Mouse (Mus musculus): Measurements from ENCODE around the gene Osbpl6. TPM values are rescaled to one million over a fixed set of nuclear protein-coding genes. Genes with fewer than 3 reads are reported as not detected.

Osbpl6 gene
- total and polyA plus RNA-seq, 3 experiments: 5.9 to 13.5 (median 11.4) TPM

DNA sequence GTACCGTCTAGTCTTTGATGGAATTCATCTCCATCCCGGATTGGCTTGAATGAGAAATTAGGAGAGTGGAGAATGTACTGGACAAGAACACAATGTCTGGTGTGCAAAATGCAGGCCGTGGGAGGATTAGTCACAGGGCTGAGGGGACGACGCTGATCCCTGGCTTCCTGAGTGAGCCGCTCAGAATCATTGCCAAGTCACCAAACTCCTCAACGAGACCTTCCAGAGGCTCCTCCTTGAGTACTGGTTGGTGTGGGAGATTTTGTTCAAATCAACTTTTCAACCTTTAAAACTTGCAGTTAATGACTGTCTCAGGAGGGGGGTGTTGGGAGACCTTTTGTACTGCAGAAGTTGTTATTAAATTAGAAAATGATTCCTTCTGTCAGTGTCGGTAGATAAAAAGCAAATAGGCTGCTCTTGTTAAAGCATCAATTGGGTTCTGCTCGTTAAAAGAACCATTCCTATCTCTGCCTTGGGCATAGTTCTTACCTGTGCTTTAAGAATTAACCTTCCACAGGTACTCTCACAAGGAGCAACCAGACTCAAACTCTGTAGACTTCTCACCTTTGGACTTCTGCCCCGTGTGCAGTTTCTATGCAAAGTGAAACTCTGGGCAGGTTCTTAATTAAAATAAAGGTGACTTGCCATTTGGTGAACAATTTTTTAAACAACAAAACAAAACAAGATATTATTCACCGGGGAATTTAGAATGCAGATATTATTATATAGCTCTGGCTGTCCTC is 89.9 kb downstream of the Osbpl6 start:
- H3K9ac ChIP-seq (ENCODE audit: low read depth, low read length): no peak overlapping the region
- H3K36me3 ChIP-seq (ENCODE audit: control insufficient read depth, insufficient read depth, low read length): no peaks in the 10 kb centered on the region
- no peak overlapping the region for H3K4me3 ChIP-seq
- H3K79me2 ChIP-seq (replicated peaks; ENCODE audit: control insufficient read depth, insufficient read depth, low read length): no peaks in the 10 kb centered on the region
- H3K27me3 ChIP-seq (ENCODE audit: control insufficient read depth, insufficient read depth, low read length): no peaks in the 10 kb centered on the region
- no peaks in the 10 kb centered on the region for H3K4me1 ChIP-seq (ENCODE audit: control insufficient read depth, insufficient read depth, low read length)
- no peak for TF ChIP-seq CTCF (IDR thresholded peaks at IDR 0.05)
- no peak for TF ChIP-seq POLR2A (IDR thresholded peaks at IDR 0.05; ENCODE audit: insufficient read depth, low read depth, low read length)
- no peak for TF ChIP-seq EP300 (IDR thresholded peaks at IDR 0.05; ENCODE audit: insufficient read depth, low read depth, low read length)
- intact Hi-C loops (cut with DNase I): no loop called here
- WGBS: 69% methylated on average over 11 of the region's 11 CpGs
- H3K27ac ChIP-seq: no peak overlapping the region
- DNase-seq: no peak

DNA sequence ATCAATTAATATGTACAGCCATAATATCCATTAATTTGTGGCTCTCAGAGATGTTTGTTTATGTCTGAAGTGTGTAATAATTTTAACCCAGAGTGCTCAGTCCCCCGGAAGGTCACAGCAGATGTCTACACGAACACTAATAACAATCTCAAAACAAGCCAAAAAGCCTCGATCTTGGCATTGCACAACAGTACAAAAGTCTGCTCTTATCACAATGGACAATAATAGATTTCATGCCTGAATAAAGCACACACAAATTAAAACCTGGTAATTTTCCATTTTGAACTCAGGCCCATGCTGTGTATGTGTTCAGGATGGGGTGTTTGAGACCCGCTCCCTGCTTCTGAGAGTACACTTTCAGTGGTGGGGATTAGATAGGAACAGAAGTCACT is 90.4 kb downstream of the Osbpl6 start:
- 56% methylated on average over 4 of the region's 4 CpGs for WGBS
- intact Hi-C loops (cut with DNase I): no loop called here
- no peaks in the 10 kb centered on the region for H3K36me3 ChIP-seq (ENCODE audit: control insufficient read depth, insufficient read depth, low read length)

DNA sequence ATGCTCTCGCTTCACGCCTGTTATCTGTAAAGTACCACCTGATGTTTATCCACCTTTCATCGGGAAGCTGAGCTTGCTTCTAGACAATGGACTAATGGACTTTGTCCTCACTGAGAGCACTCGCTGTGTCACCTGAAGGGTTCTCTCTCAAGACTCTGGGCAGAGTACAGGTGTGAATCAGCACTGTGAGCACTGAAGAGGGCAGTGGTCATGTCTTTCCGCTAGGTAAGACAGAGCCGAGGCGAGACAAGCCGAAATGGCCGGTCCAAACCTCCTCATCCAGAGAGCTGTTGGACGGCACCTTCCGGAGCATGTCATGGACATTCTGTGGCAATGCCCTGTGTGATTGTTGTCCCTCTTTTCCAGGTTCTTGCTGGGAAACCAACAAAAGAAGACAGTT is 92.6 kb downstream of the Osbpl6 start:
- no peak for DNase-seq
- H3K36me3 ChIP-seq (ENCODE audit: control insufficient read depth, insufficient read depth, low read length): no peaks in the 10 kb centered on the region
- H3K79me2 ChIP-seq (replicated peaks; ENCODE audit: control insufficient read depth, insufficient read depth, low read length): no peaks in the 10 kb centered on the region
- no peaks in the 10 kb centered on the region for H3K27me3 ChIP-seq (ENCODE audit: control insufficient read depth, insufficient read depth, low read length)
- intact Hi-C loops (cut with DNase I): no loop called here
- TF ChIP-seq CTCF (IDR thresholded peaks at IDR 0.05) (no peak), EP300 (IDR thresholded peaks at IDR 0.05; ENCODE audit: insufficient read depth, low read depth, low read length) (no peak), POLR2A (IDR thresholded peaks at IDR 0.05; ENCODE audit: insufficient read depth, low read depth, low read length) (no peak)
- no peak overlapping the region for H3K9ac ChIP-seq (ENCODE audit: low read depth, low read length)
- 90% methylated on average over 11 of the region's 11 CpGs for WGBS
- H3K4me1 ChIP-seq (ENCODE audit: control insufficient read depth, insufficient read depth, low read length): no peaks in the 10 kb centered on the region
- H3K27ac ChIP-seq: no peak overlapping the region
- no peak overlapping the region for H3K4me3 ChIP-seq

More for the DNA sequence above, 90.4 kb downstream of the Osbpl6 start:
- H3K4me3 ChIP-seq: no peak overlapping the region
- no peaks in the 10 kb centered on the region for H3K4me1 ChIP-seq (ENCODE audit: control insufficient read depth, insufficient read depth, low read length)
- TF ChIP-seq POLR2A (IDR thresholded peaks at IDR 0.05; ENCODE audit: insufficient read depth, low read depth, low read length): no peak
- TF ChIP-seq EP300 (IDR thresholded peaks at IDR 0.05; ENCODE audit: insufficient read depth, low read depth, low read length): no peak
- TF ChIP-seq CTCF (IDR thresholded peaks at IDR 0.05): no peak
- no peak for DNase-seq
- no peak overlapping the region for H3K27ac ChIP-seq
- H3K27me3 ChIP-seq (ENCODE audit: control insufficient read depth, insufficient read depth, low read length): no peaks in the 10 kb centered on the region
- H3K79me2 ChIP-seq (replicated peaks; ENCODE audit: control insufficient read depth, insufficient read depth, low read length): no peaks in the 10 kb centered on the region
- H3K9ac ChIP-seq (ENCODE audit: low read depth, low read length): no peak overlapping the region

DNA sequence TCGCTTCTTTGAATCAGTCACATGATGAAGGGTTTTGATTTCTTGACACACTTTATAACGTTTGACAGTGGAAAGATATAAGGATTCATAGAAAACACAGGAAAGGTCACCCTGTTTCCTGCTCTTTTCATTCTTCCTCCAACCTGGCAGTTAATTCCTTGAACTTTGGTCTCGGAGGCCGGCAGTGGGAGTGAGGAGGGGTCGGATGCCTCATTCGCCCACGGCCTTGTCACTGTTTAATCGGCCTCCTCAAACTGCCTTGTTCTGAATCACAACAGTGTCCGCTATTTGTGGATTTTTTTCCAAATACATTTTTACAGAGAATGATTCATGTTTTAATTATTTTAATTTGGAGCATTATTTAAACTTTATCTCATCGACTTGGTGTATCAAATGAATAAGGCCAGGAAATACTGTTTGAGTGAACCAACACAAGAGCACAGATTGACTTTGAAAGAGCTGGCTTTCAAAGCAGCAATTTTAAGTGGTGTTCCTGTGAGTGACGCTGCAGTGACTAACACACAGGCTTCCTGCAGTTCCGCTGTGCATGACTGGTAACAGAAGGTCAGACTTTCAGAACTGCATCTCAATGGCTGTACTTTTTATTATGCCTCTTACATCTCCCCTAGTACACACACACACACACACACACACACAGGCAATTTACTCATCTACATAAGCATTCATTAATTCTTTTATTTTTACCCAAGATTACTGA is 98.0 kb downstream of the Osbpl6 start:
- H3K4me1 ChIP-seq (ENCODE audit: control insufficient read depth, insufficient read depth, low read length): no peaks in the 10 kb centered on the region
- TF ChIP-seq CTCF (IDR thresholded peaks at IDR 0.05): no peak
- no peak for TF ChIP-seq EP300 (IDR thresholded peaks at IDR 0.05; ENCODE audit: insufficient read depth, low read depth, low read length)
- no peak for TF ChIP-seq POLR2A (IDR thresholded peaks at IDR 0.05; ENCODE audit: insufficient read depth, low read depth, low read length)
- H3K27ac ChIP-seq: no peak overlapping the region
- intact Hi-C loops (cut with DNase I): no loop called here
- DNase-seq: no peak
- no peak overlapping the region for H3K9ac ChIP-seq (ENCODE audit: low read depth, low read length)
- WGBS: 55% methylated on average over 12 of the region's 12 CpGs
- no peaks in the 10 kb centered on the region for H3K36me3 ChIP-seq (ENCODE audit: control insufficient read depth, insufficient read depth, low read length)
- H3K27me3 ChIP-seq (ENCODE audit: control insufficient read depth, insufficient read depth, low read length): no peaks in the 10 kb centered on the region; the same call in 1 of the 2 replicates
- H3K4me3 ChIP-seq: no peak overlapping the region
- H3K79me2 ChIP-seq (replicated peaks; ENCODE audit: control insufficient read depth, insufficient read depth, low read length): no peaks in the 10 kb centered on the region

DNA sequence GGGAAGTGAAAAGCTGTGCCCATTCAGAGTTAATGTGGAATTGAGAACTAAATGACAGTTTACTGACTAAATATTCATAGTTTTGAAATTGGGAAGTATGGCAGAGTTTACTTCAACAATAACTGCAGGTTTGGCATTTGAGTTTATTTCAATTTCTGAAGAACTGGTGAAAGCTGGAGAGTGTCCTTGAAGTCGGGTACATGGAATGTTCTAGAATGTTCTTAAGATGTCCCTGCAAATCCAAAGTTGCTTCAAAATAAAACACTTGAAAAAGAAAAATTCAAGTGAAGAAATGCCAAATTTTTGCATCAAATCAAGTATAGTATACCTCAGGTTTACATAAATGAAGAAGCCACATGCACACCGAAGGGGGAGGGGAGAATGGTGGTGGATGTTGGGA is 98.7 kb downstream of the Osbpl6 start:
- H3K4me1 ChIP-seq (ENCODE audit: control insufficient read depth, insufficient read depth, low read length): no peaks in the 10 kb centered on the region
- H3K36me3 ChIP-seq (ENCODE audit: control insufficient read depth, insufficient read depth, low read length): no peaks in the 10 kb centered on the region
- no peak overlapping the region for H3K9ac ChIP-seq (ENCODE audit: low read depth, low read length)
- H3K27me3 ChIP-seq (ENCODE audit: control insufficient read depth, insufficient read depth, low read length): no peaks in the 10 kb centered on the region; the same call in 1 of the 2 replicates
- intact Hi-C loops (cut with DNase I): no loop called here
- DNase-seq: no peak
- no peak overlapping the region for H3K27ac ChIP-seq
- no peak for TF ChIP-seq EP300 (IDR thresholded peaks at IDR 0.05; ENCODE audit: insufficient read depth, low read depth, low read length)
- no peak for TF ChIP-seq CTCF (IDR thresholded peaks at IDR 0.05)
- TF ChIP-seq POLR2A (IDR thresholded peaks at IDR 0.05; ENCODE audit: insufficient read depth, low read depth, low read length): no peak
- H3K4me3 ChIP-seq: no peak overlapping the region
- H3K79me2 ChIP-seq (replicated peaks; ENCODE audit: control insufficient read depth, insufficient read depth, low read length): no peaks in the 10 kb centered on the region
- 78% methylated on average over 2 of the region's 2 CpGs for WGBS

DNA sequence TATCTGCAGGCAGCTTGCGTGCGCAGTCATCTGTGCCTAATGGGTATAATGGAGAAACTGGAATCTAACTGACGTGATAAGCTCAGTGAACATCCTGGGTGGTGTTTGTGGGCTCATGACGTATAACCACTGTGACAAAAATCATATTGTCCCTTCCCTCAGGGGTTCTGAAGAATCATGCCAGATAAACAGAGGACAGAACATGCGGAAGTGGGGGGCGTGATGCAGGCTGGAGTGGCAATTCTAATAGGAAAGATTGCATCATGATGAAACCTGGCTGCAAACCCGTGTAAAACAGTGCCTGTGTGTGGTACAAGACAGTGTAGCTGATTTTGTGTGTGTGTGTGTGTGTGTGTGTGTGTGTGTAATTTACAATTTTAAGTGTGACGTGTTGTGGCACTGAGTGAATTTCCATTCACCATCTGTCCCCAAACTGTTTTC is 105.0 kb downstream of the Osbpl6 start:
- Histone ChIP-seq H3K9ac (ENCODE audit: low read depth, low read length) (no peak overlapping the region), H3K27me3 (ENCODE audit: control insufficient read depth, insufficient read depth, low read length) (no peaks in the 10 kb centered on the region; the same call in 1 of the 2 replicates), H3K27ac (no peak overlapping the region), H3K4me3 (no peak overlapping the region), H3K4me1 (ENCODE audit: control insufficient read depth, insufficient read depth, low read length) (no peaks in the 10 kb centered on the region), H3K79me2 (replicated peaks; ENCODE audit: control insufficient read depth, insufficient read depth, low read length) (no peaks in the 10 kb centered on the region), H3K36me3 (ENCODE audit: control insufficient read depth, insufficient read depth, low read length) (no peaks in the 10 kb centered on the region)
- DNase-seq: no peak
- intact Hi-C loops (cut with DNase I): no loop called here
- WGBS: 75% methylated on average over 8 of the region's 8 CpGs
- TF ChIP-seq POLR2A (IDR thresholded peaks at IDR 0.05; ENCODE audit: insufficient read depth, low read depth, low read length) (no peak), EP300 (IDR thresholded peaks at IDR 0.05; ENCODE audit: insufficient read depth, low read depth, low read length) (no peak), CTCF (IDR thresholded peaks at IDR 0.05) (no peak)
